ENCODE assay signal across 27 mouse cellular contexts in genomic region chr10:127899783-127900182, GRCm38 (mm10). TPM values are rescaled to one million over a fixed set of nuclear protein-coding genes. Genes with fewer than 3 reads are reported as not detected.
DNase-seq lines count a peak whose midpoint lies in the region; ATAC-seq and TF ChIP-seq lines count a peak whose summit lies in the region.
"Had no signal": no experiment of that assay in that cellular context is flagged by ENCODE, and none has a peak within 500 bp of the region (broad histone marks: within the 10 kb centered on the region; RNA-seq: fewer than 3 reads in every experiment).

No protein-coding gene starts in this region.

- H3K4me3 ChIP-seq in stomach, embryonic 16.5 days (replicated peaks; ENCODE audit: low read length), result no peak overlapping the region
- no peak overlapping the region for H3K4me3 ChIP-seq in stomach, postnatal 0 days (ENCODE audit: low read depth, low read length)
- H3K4me3 ChIP-seq in kidney, embryonic 15.5 days (replicated peaks), result no peak overlapping the region
- H3K4me3 ChIP-seq in forebrain, embryonic 10.5 days, result no peak overlapping the region
- H3K4me3 ChIP-seq: embryonic facial prominence, embryonic 13.5 days; forebrain, embryonic 13.5 days; heart, embryonic 12.5 days; hindbrain, embryonic 10.5 days had no signal

- ATAC-seq in stomach, embryonic 16.5 days (ENCODE audit: insufficient read depth, low FRiP score), result peak; percentile 52; the same call in 1 of the 2 replicates
- no peak; the same call in 1 of the 2 replicates for ATAC-seq in stomach, postnatal 0 days (ENCODE audit: low FRiP score, low TSS enrichment)
- ATAC-seq in kidney, embryonic 15.5 days (replicated peaks; ENCODE audit: low FRiP score), result peak; percentile 62; the same call in 1 of the 2 replicates
- ATAC-seq: CD4-positive, CD25-positive, alpha-beta regulatory T cell, adult 4 months; forebrain, embryonic 13.5 days; forebrain, postnatal 0 days had no signal

- WGBS in stomach, embryonic 16.5 days, result 58% methylated on average over 5 of the region's 5 CpGs
- 50% methylated on average over 5 of the region's 5 CpGs for WGBS in stomach, postnatal 0 days
- WGBS in kidney, embryonic 15.5 days, result 58% methylated on average over 5 of the region's 5 CpGs
- WGBS in forebrain, embryonic 10.5 days, result 82% methylated on average over 5 of the region's 5 CpGs

- no peaks in the 10 kb centered on the region for H3K27me3 ChIP-seq in stomach, embryonic 16.5 days (ENCODE audit: control insufficient read depth, insufficient read depth, low read length)
- H3K27me3 ChIP-seq in stomach, postnatal 0 days (ENCODE audit: control insufficient read depth, insufficient read depth, low read length), result no peaks in the 10 kb centered on the region
- H3K27me3 ChIP-seq in kidney, embryonic 15.5 days, result no peaks in the 10 kb centered on the region
- no peaks in the 10 kb centered on the region for H3K27me3 ChIP-seq in forebrain, embryonic 10.5 days (ENCODE audit: poor library complexity, severe bottlenecking)
- H3K27me3 ChIP-seq: embryonic facial prominence, embryonic 13.5 days; forebrain, embryonic 13.5 days; heart, embryonic 12.5 days had no signal

- no peaks in the 10 kb centered on the region for H3K36me3 ChIP-seq in stomach, embryonic 16.5 days (ENCODE audit: control insufficient read depth, insufficient read depth, low read length)
- H3K36me3 ChIP-seq in stomach, postnatal 0 days (ENCODE audit: control insufficient read depth, insufficient read depth, low read length), result no peaks in the 10 kb centered on the region
- H3K36me3 ChIP-seq in kidney, embryonic 15.5 days, result no peaks in the 10 kb centered on the region
- no peaks in the 10 kb centered on the region for H3K36me3 ChIP-seq in forebrain, embryonic 10.5 days (replicated peaks)
- H3K36me3 ChIP-seq: embryonic facial prominence, embryonic 13.5 days; G1E; heart, embryonic 12.5 days; hindbrain, embryonic 10.5 days had no signal

- no peak for DNase-seq in stomach, postnatal 0 days (ENCODE audit: low spot score)
- peak; percentile 49 for DNase-seq in kidney, postnatal 14 days
- peak; percentile 71 for DNase-seq in yolk sac, embryonic 10.5 days (ENCODE audit: low spot score)
- DNase-seq in embryo, embryonic 10.5 days (ENCODE audit: low spot score), result no peak
- no peak for DNase-seq in adrenal gland, postnatal 14 days
- DNase-seq in forebrain, embryonic 10.5 days (ENCODE audit: extremely low spot score, low spot score), result no peak
- DNase-seq: adrenal gland, adult 8-10 months; cerebellum, adult 11 months; cerebellum, adult 8-10 months; cerebellum, postnatal 14 days; forebrain, postnatal 0 days; gastrocnemius, postnatal 14 days had no signal

- no peaks in the 10 kb centered on the region for H3K9me3 ChIP-seq in stomach, embryonic 16.5 days (replicated peaks; ENCODE audit: control insufficient read depth, low read length)
- no peaks in the 10 kb centered on the region for H3K9me3 ChIP-seq in stomach, postnatal 0 days (ENCODE audit: control insufficient read depth, low read length)
- no peaks in the 10 kb centered on the region for H3K9me3 ChIP-seq in kidney, embryonic 15.5 days (replicated peaks)
- no peaks in the 10 kb centered on the region for H3K9me3 ChIP-seq in forebrain, embryonic 10.5 days
- H3K9me3 ChIP-seq: embryonic facial prominence, embryonic 13.5 days; forebrain, embryonic 13.5 days; G1E; heart, embryonic 12.5 days; hindbrain, embryonic 10.5 days had no signal

- no peak for TF ChIP-seq CTCF in stomach, postnatal 0 days (IDR thresholded peaks at IDR 0.05; ENCODE audit: low read depth)

- no peaks in the 10 kb centered on the region for H3K4me1 ChIP-seq in stomach, embryonic 16.5 days (ENCODE audit: control insufficient read depth, insufficient read depth, low read length)
- no peaks in the 10 kb centered on the region; the same call in 1 of the 2 replicates for H3K4me1 ChIP-seq in stomach, postnatal 0 days (replicated peaks; ENCODE audit: control insufficient read depth, insufficient read depth)
- peaks cover 2% of the 10 kb centered on the region; the same call in 1 of the 2 replicates for H3K4me1 ChIP-seq in kidney, embryonic 15.5 days
- no peaks in the 10 kb centered on the region for H3K4me1 ChIP-seq in forebrain, embryonic 10.5 days
- H3K4me1 ChIP-seq: embryonic facial prominence, embryonic 13.5 days; forebrain, embryonic 13.5 days; hindbrain, embryonic 10.5 days had no signal

- H3K9ac ChIP-seq in stomach, embryonic 16.5 days (ENCODE audit: low read length), result no peak overlapping the region
- H3K9ac ChIP-seq in stomach, postnatal 0 days (ENCODE audit: low read length), result no peak overlapping the region
- no peak overlapping the region for H3K9ac ChIP-seq in kidney, embryonic 15.5 days
- H3K9ac ChIP-seq: embryonic facial prominence, embryonic 13.5 days; forebrain, embryonic 13.5 days; forebrain, postnatal 0 days; heart, embryonic 12.5 days had no signal

- TF ChIP-seq EP300 in stomach, postnatal 0 days (optimal IDR thresholded peaks at IDR 0.05), result no peak

- H3K27ac ChIP-seq in stomach, embryonic 16.5 days (ENCODE audit: low read length), result no peak overlapping the region
- H3K27ac ChIP-seq in stomach, postnatal 0 days (replicated peaks), result no peak overlapping the region
- no peak overlapping the region for H3K27ac ChIP-seq in kidney, embryonic 15.5 days
- H3K27ac ChIP-seq in forebrain, embryonic 10.5 days, result no peak overlapping the region
- H3K27ac ChIP-seq: embryonic facial prominence, embryonic 13.5 days; forebrain, embryonic 13.5 days; hindbrain, embryonic 10.5 days had no signal

- H3K4me2 ChIP-seq in stomach, embryonic 16.5 days (ENCODE audit: low read depth, low read length), result no peak overlapping the region
- H3K4me2 ChIP-seq in stomach, postnatal 0 days (replicated peaks; ENCODE audit: low read depth), result no peak overlapping the region
- no peak overlapping the region for H3K4me2 ChIP-seq in kidney, embryonic 15.5 days
- H3K4me2 ChIP-seq: embryonic facial prominence, embryonic 13.5 days; forebrain, embryonic 13.5 days; heart, embryonic 12.5 days had no signal

RNA-seq across cellular contexts. Expression of gene Sdr9c7, which starts 1.5 kb away (rescaled TPM):
- polyA plus RNA-seq in stomach, embryonic 16.5 days (2015; fragmentation: Nextera tagmentation; extraction: Ambion mirVana), result 4.4 and 12.2 TPM in 2 replicates
- polyA plus RNA-seq in stomach, postnatal 0 days (2015; fragmentation: Nextera tagmentation; extraction: Ambion mirVana), result 24.6 and 24.7 TPM in 2 replicates
- polyA plus RNA-seq in kidney, embryonic 15.5 days (2015; fragmentation: Nextera tagmentation; extraction: Ambion mirVana), result 0.08 TPM in 1 of 2 replicates, not detected in the other
- 0.56 and 1.7 TPM in 2 replicates for total RNA-seq in adrenal gland, postnatal 14 days (2021)
- not detected in 2 replicates for polyA plus RNA-seq in forebrain, embryonic 10.5 days (2016; fragmentation: Nextera tagmentation; extraction: Ambion mirVana)
- total RNA-seq: common myeloid progenitor, adult 5-6 weeks; forebrain, postnatal 0 days; gastrocnemius, adult 18-20 months; gastrocnemius, postnatal 14 days; heart, adult 8-10 months; heart, postnatal 25 days had no signal
- polyA plus RNA-seq: brain, embryonic 14.5 days; CD4-positive, CD25-positive, alpha-beta regulatory T cell, adult 4 months; forebrain, embryonic 13.5 days; forebrain, postnatal 0 days; G1E; heart, embryonic 12.5 days; heart, embryonic 16.5 days; hindbrain, embryonic 10.5 days had no signal

RNA-seq across cellular contexts. Expression of gene Rdh7, which starts 11.2 kb away (rescaled TPM):
- polyA plus RNA-seq in stomach, embryonic 16.5 days (2015; fragmentation: Nextera tagmentation; extraction: Ambion mirVana), result 0.40 and 0.57 TPM in 2 replicates
- polyA plus RNA-seq in stomach, postnatal 0 days (2015; fragmentation: Nextera tagmentation; extraction: Ambion mirVana), result 1.9 and 2.1 TPM in 2 replicates
- polyA plus RNA-seq in kidney, embryonic 15.5 days (2015; fragmentation: Nextera tagmentation; extraction: Ambion mirVana), result not detected in 2 replicates
- 3.9 and 81.0 TPM in 2 replicates for total RNA-seq in adrenal gland, postnatal 14 days (2021)
- not detected in 2 replicates for polyA plus RNA-seq in forebrain, embryonic 10.5 days (2016; fragmentation: Nextera tagmentation; extraction: Ambion mirVana)
- total RNA-seq: common myeloid progenitor, adult 5-6 weeks; forebrain, postnatal 0 days; G1E; gastrocnemius, postnatal 14 days; heart, postnatal 25 days had no signal
- polyA plus RNA-seq: brain, embryonic 14.5 days; CD4-positive, CD25-positive, alpha-beta regulatory T cell, adult 4 months; embryonic facial prominence, embryonic 13.5 days; forebrain, embryonic 13.5 days; forebrain, postnatal 0 days; G1E; heart, embryonic 12.5 days; heart, embryonic 16.5 days; hindbrain, embryonic 10.5 days had no signal

RNA-seq across cellular contexts. Expression of gene Rdh16f2, which starts 33.5 kb away (rescaled TPM):
- 0.10 TPM in 1 of 2 replicates, not detected in the other for polyA plus RNA-seq in stomach, embryonic 16.5 days (2015; fragmentation: Nextera tagmentation; extraction: Ambion mirVana)
- polyA plus RNA-seq in stomach, postnatal 0 days (2015; fragmentation: Nextera tagmentation; extraction: Ambion mirVana), result not detected in 2 replicates
- 0.64 and 0.72 TPM in 2 replicates for polyA plus RNA-seq in kidney, embryonic 15.5 days (2015; fragmentation: Nextera tagmentation; extraction: Ambion mirVana)
- total RNA-seq in adrenal gland, postnatal 14 days (2021), result 1.4 TPM in 1 of 2 replicates, not detected in the other
- polyA plus RNA-seq in forebrain, embryonic 10.5 days (2016; fragmentation: Nextera tagmentation; extraction: Ambion mirVana), result not detected in 2 replicates
- total RNA-seq: adrenal gland, adult 8-10 months; common myeloid progenitor, adult 5-6 weeks; forebrain, postnatal 0 days; gastrocnemius, adult 18-20 months; gastrocnemius, postnatal 14 days; heart, adult 8-10 months; heart, postnatal 25 days had no signal
- polyA plus RNA-seq: brain, embryonic 14.5 days; CD4-positive, CD25-positive, alpha-beta regulatory T cell, adult 4 months; embryonic facial prominence, embryonic 13.5 days; forebrain, embryonic 13.5 days; forebrain, postnatal 0 days; heart, embryonic 12.5 days; heart, embryonic 16.5 days; hindbrain, embryonic 10.5 days had no signal

RNA-seq across cellular contexts. Expression of gene Rdh19, which starts 50.1 kb away (rescaled TPM):
- polyA plus RNA-seq in stomach, embryonic 16.5 days (2015; fragmentation: Nextera tagmentation; extraction: Ambion mirVana), result not detected in 2 replicates
- not detected in 2 replicates for polyA plus RNA-seq in stomach, postnatal 0 days (2015; fragmentation: Nextera tagmentation; extraction: Ambion mirVana)
- polyA plus RNA-seq in kidney, embryonic 15.5 days (2015; fragmentation: Nextera tagmentation; extraction: Ambion mirVana), result 2.0 TPM in 2 replicates
- not detected in 2 replicates for total RNA-seq in adrenal gland, postnatal 14 days (2021)
- polyA plus RNA-seq in forebrain, embryonic 10.5 days (2016; fragmentation: Nextera tagmentation; extraction: Ambion mirVana), result not detected in 2 replicates
- total RNA-seq: common myeloid progenitor, adult 5-6 weeks; forebrain, postnatal 0 days; gastrocnemius, adult 18-20 months; gastrocnemius, postnatal 14 days; heart, adult 8-10 months; heart, postnatal 25 days had no signal
- polyA plus RNA-seq: brain, embryonic 14.5 days; CD4-positive, CD25-positive, alpha-beta regulatory T cell, adult 4 months; embryonic facial prominence, embryonic 13.5 days; forebrain, embryonic 13.5 days; forebrain, postnatal 0 days; G1E; gonadal fat pad, adult 2 months; heart, embryonic 12.5 days; heart, embryonic 16.5 days; hindbrain, embryonic 10.5 days had no signal

Comparison
In these comparisons a context has a peak if more than half of its experiments do, and no peak if none do; other contexts are left out.
1. DNase-seq: peak in kidney, postnatal 14 days (single experiment) and yolk sac, embryonic 10.5 days (single experiment); none in stomach, postnatal 0 days (single experiment), embryo, embryonic 10.5 days (single experiment), adrenal gland, postnatal 14 days (single experiment) and forebrain, embryonic 10.5 days (single experiment).